Mouse (Mus musculus) left cerebral cortex, adult 9 months (tissue): ENCODE measurements around the gene Fam19a4.
A peak's percentile ranks its signal among the peaks of the same experiment; 100 is the strongest.

Experiments
- DNase-seq, 2 experiments: peaks; one replicate each; pipeline ENCODE4 v3.0.0; 2022; ENCODE audit warnings: low spot score in 2 of 2

Gene Fam19a4

GRCm38 (mm10) chr6:97060074-97060681, at the start of gene Fam19a4:
Fam19a4 (minus strand) TSS chr6:97060413.
- no peak for DNase-seq

GRCm38 (mm10) chr6:97106777-97107176, 46.6 kb upstream of the Fam19a4 start:
- DNase-seq = peak in 1 of 2 experiments; percentile 51

GRCm38 (mm10) chr6:97106106-97106505, 45.9 kb upstream of the Fam19a4 start:
- no peak for DNase-seq

GRCm38 (mm10) chr6:97104264-97104852, 44.1 kb upstream of the Fam19a4 start:
- DNase-seq = no peak

- no peak for DNase-seq
These were observed 41.9 kb upstream of the Fam19a4 start for GRCm38 (mm10) chr6:97101958-97102702.

- DNase-seq = no peak
These were observed 41.2 kb upstream of the Fam19a4 start for GRCm38 (mm10) chr6:97101190-97101957.

GRCm38 (mm10) chr6:97082336-97082735, 22.1 kb upstream of the Fam19a4 start:
- DNase-seq = no peak

GRCm38 (mm10) chr6:97080016-97080415, 19.8 kb upstream of the Fam19a4 start:
- no peak for DNase-seq

GRCm38 (mm10) chr6:97059599-97059998, 614 bp downstream of the Fam19a4 start:
- DNase-seq = no peak

GRCm38 (mm10) chr6:97052196-97052770, 7.9 kb downstream of the Fam19a4 start:
- no peak for DNase-seq

GRCm38 (mm10) chr6:97048403-97048802, 11.8 kb downstream of the Fam19a4 start:
- DNase-seq = no peak

GRCm38 (mm10) chr6:97046541-97046940, 13.7 kb downstream of the Fam19a4 start:
- no peak for DNase-seq

GRCm38 (mm10) chr6:97027110-97027677, 33.0 kb downstream of the Fam19a4 start:
- DNase-seq = peak in 1 of 2 experiments; percentile 3

GRCm38 (mm10) chr6:97019323-97019722, 40.9 kb downstream of the Fam19a4 start:
- no peak for DNase-seq

- no peak for DNase-seq
These were observed 43.5 kb downstream of the Fam19a4 start for GRCm38 (mm10) chr6:97016711-97017110.

GRCm38 (mm10) chr6:97016018-97016417, 44.2 kb downstream of the Fam19a4 start:
- no peak for DNase-seq

GRCm38 (mm10) chr6:97006513-97007094, 53.6 kb downstream of the Fam19a4 start:
- DNase-seq = peak in 1 of 2 experiments; percentile 71

GRCm38 (mm10) chr6:97005038-97005437, 55.2 kb downstream of the Fam19a4 start:
- peak in 1 of 2 experiments; percentile 58 for DNase-seq

GRCm38 (mm10) chr6:96995556-96996159, 64.6 kb downstream of the Fam19a4 start:
- DNase-seq = no peak

- no peak for DNase-seq
These were observed 68.5 kb downstream of the Fam19a4 start for GRCm38 (mm10) chr6:96991741-96992140.

- no peak for DNase-seq
These were observed 82.7 kb downstream of the Fam19a4 start for GRCm38 (mm10) chr6:96977537-96977936.
